Mouse (Mus musculus) kidney, embryonic 14.5 days (tissue): ENCODE data around the gene Tomm7. TPM values are rescaled to one million over a fixed set of nuclear protein-coding genes. Genes with fewer than 3 reads are reported as not detected.
A peak's percentile ranks its signal among the peaks of the same experiment; 100 is the strongest.
"Not testable (repeated sequence)": the region's sequence is repeated elsewhere in the genome, so short reads cannot be mapped to it uniquely, and the experiment has no call there.

Source experiments
- ATAC-seq: fragments of 200-750 bp; cut with Nextera tagmentation; 2 replicates; pipeline ENCODE4 v1.8.0; 2017; ENCODE audit warnings: moderate number of reproducible peaks, mild to moderate bottlenecking, moderate TSS enrichment, moderate library complexity; ENCODE audit not compliant: low FRiP score, low TSS enrichment
- H3K27ac ChIP-seq: fragments of 300-500 bp; sonication (generic); 2 replicates; pipeline ENCODE4 v1.5.1; 2014; ENCODE audit warnings: low read depth, mild to moderate bottlenecking, low read length, moderate library complexity, mixed read lengths
- H3K27me3 ChIP-seq: fragments of 300-500 bp; sonication (generic); 2 replicates; pipeline ENCODE4 v1.6.1; 2014; ENCODE audit warnings: mild to moderate bottlenecking, low read length; ENCODE audit not compliant: control insufficient read depth, insufficient read depth
- H3K36me3 ChIP-seq: fragments of 300-500 bp; sonication (generic); 2 replicates; pipeline ENCODE4 v1.6.1; 2014; ENCODE audit warnings: low read length, mixed read lengths; ENCODE audit not compliant: control insufficient read depth, insufficient read depth
- H3K4me1 ChIP-seq: fragments of 300-500 bp; sonication (generic); 2 replicates; pipeline ENCODE4 v1.6.1; 2014; ENCODE audit warnings: low read length, mixed read lengths; ENCODE audit not compliant: control insufficient read depth, insufficient read depth
- H3K4me2 ChIP-seq: fragments of 300-500 bp; sonication (generic); replicated peaks from 2 replicates; pipeline ENCODE4 v1.6.1; 2014; ENCODE audit warnings: low read depth, mild to moderate bottlenecking, low read length
- H3K4me3 ChIP-seq: fragments of 300-500 bp; sonication (generic); 2 replicates; pipeline ENCODE4 v1.5.1; 2014; ENCODE audit warnings: mild to moderate bottlenecking, low read length
- H3K9ac ChIP-seq: fragments of 300-500 bp; sonication (generic); 2 replicates; pipeline ENCODE4 v1.6.1; 2014; ENCODE audit warnings: low read depth, mild to moderate bottlenecking, low read length, moderate library complexity
- H3K9me3 ChIP-seq: fragments of 300-500 bp; sonication (generic); 2 replicates; pipeline ENCODE4 v1.6.1; 2016; ENCODE audit warnings: low read length; ENCODE audit not compliant: control insufficient read depth
- WGBS: fragments of 180-500 bp; shearing (Covaris S2); extraction: QIAGEN DNeasy Blood & Tissue Kit; methylation state at CpG from one replicate; pipeline ENCODE4 v1.1.7; 2014; 5-methylcytosine and 5-hydroxymethylcytosine counted together
- polyA plus RNA-seq: library from polyadenylated mRNA; unstranded; fragments of >200 nt; fragmentation: Nextera tagmentation; extraction: Ambion mirVana; gene quantifications from 2 replicates; pipeline ENCODE4 v1.2.1, GENCODE M21; 2014

Tomm7 gene
- polyA plus RNA-seq, 1 experiment from 2014 or later, result 124 TPM

DNA sequence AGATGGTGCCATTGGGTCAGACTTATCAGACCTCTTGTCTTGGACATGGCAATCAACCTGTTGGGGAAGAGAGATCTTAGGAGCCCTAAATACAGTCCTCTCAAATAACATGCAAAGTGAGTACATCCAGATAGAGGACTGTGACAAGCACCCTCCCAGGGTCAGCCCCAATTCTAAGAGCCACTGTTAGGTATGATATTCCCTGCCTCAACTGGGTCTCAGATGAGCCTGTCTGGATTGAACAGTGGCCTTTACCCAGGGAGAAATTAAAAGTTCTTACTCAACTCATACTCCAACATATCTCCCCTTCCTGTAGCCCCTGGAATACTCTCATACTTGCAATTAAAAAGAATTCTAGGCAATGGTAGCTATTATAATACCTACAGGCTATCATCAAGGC, 13.2 kb upstream of the Tomm7 start:
- Histone ChIP-seq H3K4me1 (peaks cover under 1% of the 10 kb centered on the region; the same call in 1 of the 2 replicates), H3K9ac (no peak overlapping the region), H3K27me3 (no peaks in the 10 kb centered on the region), H3K4me3 (no peak overlapping the region), H3K9me3 (no peaks in the 10 kb centered on the region), H3K36me3 (peaks cover 59% of the 10 kb centered on the region), H3K27ac (no peak overlapping the region), H3K4me2 (no peak overlapping the region)
- ATAC-seq, result no peak

DNA sequence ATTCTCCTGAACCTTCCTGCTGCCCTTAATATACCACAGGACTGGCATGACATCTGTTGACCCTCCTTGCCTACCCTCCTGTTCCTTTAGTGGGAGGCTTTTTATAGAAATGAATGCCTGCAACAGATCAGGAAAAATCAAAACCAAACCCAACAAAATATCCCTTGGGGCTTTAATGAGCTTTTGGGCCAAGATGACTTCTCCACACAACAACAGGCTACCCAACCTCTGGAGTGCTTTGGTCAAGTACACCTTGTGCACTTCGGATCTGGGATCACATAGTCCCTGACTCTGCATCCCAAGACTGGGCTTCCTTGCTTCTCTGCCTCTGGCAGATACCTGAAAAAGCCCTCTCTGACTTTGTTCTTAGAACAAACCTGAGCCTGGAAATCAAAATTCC, 12.2 kb upstream of the Tomm7 start:
- no peak for ATAC-seq

DNA sequence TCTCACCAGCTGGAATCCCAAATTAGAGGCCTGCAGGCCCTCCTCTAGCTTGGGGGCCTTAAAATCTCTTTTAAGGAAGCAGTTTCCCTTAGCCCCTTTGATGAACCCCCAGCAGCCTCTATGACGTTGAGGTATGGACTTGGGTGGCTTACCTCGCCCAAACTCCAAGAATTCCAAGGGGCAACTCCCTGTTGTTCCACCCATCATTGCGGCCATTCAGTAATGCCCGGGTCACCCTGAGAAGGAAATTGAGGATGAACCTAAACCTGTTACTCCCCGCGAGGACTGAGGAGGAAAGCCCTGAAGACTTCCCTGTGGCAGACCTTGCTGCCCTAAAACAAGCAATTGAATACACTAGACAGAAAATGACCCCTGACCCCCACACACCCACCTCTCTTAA, 11.5 kb upstream of the Tomm7 start:
- H3K27me3 ChIP-seq, result no peaks in the 10 kb centered on the region
- H3K9ac ChIP-seq, result no peak overlapping the region
- no peak for ATAC-seq
- H3K4me1 ChIP-seq, result peaks cover 5% of the 10 kb centered on the region; the same call in 1 of the 2 replicates
- no peak overlapping the region for H3K27ac ChIP-seq
- no peak overlapping the region for H3K4me2 ChIP-seq
- WGBS, result 89% methylated on average over 6 of the region's 6 CpGs
- no peak overlapping the region for H3K4me3 ChIP-seq
- H3K36me3 ChIP-seq, result peaks cover 59% of the 10 kb centered on the region
- no peaks in the 10 kb centered on the region for H3K9me3 ChIP-seq

More for the DNA sequence above, 12.2 kb upstream of the Tomm7 start:
- 90% methylated on average over 1 of the region's 1 CpGs for WGBS
- Histone ChIP-seq H3K27ac (no peak overlapping the region), H3K4me2 (no peak overlapping the region), H3K9me3 (no peaks in the 10 kb centered on the region), H3K36me3 (peaks cover 59% of the 10 kb centered on the region), H3K4me1 (peaks cover 5% of the 10 kb centered on the region; the same call in 1 of the 2 replicates), H3K9ac (no peak overlapping the region), H3K27me3 (no peaks in the 10 kb centered on the region), H3K4me3 (no peak overlapping the region)

DNA sequence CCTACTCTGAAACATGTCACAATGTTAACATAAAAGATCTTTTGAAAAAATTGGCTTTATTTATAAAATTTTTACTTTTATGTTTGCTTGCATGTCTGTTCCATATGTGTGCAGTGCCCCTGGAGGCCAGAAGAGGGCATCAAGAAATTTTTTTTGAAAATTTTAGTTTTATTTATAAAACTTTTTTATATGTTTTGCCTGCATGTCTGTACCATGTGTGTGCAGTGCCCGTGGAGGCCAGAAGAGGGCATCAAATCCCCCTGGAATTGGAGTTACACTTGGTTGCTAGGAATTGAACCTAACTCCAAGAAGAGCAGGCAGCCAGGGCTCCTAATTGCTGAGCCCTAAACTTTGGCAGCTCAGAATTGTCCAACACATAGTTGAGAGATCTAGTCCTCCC, 9.0 kb upstream of the Tomm7 start:
- H3K4me1 ChIP-seq, H3K9me3 ChIP-seq, H3K27ac ChIP-seq, ATAC-seq, H3K4me3 ChIP-seq, H3K27me3 ChIP-seq, H3K9ac ChIP-seq, H3K4me2 ChIP-seq: not testable (repeated sequence)
- WGBS, result 83% methylated on average over 1 of the region's 1 CpGs
- peaks cover 53% of the 10 kb centered on the region for H3K36me3 ChIP-seq

DNA sequence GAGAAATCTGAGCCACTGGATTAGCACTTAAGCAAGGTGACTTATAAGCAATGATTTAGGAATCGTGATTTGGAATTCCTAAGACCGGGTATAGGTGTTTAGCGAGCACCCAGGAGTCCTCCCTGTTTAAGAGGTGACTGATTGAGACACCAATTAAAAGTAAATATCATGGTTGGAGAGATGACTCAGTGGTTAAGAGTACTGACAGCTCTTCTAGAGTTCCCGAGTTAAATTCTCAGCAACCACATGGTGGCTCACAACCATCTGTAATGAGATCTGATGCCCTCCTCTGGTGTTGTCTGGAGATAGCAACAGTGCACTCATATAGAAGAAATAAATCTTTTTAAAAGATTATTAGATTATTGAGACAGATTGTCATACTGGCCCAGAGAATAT, 7.2 kb upstream of the Tomm7 start:
- H3K27ac ChIP-seq, H3K9me3 ChIP-seq, H3K27me3 ChIP-seq, H3K4me1 ChIP-seq, ATAC-seq: not testable (repeated sequence)
- Histone ChIP-seq H3K4me3 (peak overlapping the region; percentile 88), H3K36me3 (peaks cover 37% of the 10 kb centered on the region), H3K4me2 (peak overlapping the region; percentile 72), H3K9ac (peak overlapping the region; percentile 86)
- 12% methylated on average over 4 of the region's 4 CpGs for WGBS

DNA sequence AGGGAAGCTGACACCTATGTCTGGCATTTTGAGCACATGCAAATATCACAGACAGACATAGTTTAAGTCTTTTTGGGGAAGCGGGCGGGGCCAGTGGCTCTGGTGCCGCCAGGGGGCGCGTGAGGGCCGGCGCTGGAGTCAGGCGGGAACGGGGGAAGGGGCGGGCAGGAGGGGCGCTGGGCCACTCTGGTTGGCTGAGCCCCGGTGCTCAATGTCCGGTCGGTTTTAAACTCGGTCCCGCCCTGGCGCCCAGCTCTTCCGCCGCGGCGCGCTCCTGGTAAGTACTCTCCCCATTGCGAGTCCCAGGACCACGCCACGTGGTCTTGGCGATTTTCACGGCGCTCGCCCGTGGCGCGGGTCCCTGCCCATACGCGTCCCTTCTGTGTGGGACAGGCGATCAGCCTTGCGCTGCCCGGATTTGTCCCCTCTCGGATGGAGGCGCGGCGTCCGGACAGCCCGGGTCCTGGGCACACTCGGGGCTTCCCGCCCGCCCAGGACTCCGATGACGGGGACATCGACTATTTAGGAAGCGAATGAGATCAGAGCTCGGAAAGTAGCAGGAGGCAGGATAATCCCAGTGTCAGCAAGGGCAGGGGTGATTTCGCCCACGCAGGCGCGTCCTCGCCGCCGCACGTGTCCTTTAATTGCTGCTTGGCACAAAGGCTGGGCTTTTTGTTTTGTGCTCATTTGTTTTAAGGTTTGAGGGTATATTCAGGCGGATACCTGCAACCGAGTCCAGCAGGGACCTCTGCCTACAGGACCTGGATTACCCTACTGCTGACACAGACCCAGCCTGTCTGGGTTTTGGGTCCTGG, 6.6 kb upstream of the Tomm7 start:
- Histone ChIP-seq H3K27me3 (no peaks in the 10 kb centered on the region), H3K36me3 (peaks cover 32% of the 10 kb centered on the region), H3K27ac (peak overlapping the region; percentile 51; the same call in 1 of the 2 replicates), H3K9ac (peak overlapping the region; percentile 86), H3K4me3 (peak overlapping the region; percentile 88), H3K9me3 (no peaks in the 10 kb centered on the region), H3K4me1 (peaks cover 5% of the 10 kb centered on the region; the same call in 1 of the 2 replicates), H3K4me2 (peak overlapping the region; percentile 72)
- peak; percentile 98 for ATAC-seq
- 1% methylated on average over 46 of the region's 61 CpGs for WGBS

DNA sequence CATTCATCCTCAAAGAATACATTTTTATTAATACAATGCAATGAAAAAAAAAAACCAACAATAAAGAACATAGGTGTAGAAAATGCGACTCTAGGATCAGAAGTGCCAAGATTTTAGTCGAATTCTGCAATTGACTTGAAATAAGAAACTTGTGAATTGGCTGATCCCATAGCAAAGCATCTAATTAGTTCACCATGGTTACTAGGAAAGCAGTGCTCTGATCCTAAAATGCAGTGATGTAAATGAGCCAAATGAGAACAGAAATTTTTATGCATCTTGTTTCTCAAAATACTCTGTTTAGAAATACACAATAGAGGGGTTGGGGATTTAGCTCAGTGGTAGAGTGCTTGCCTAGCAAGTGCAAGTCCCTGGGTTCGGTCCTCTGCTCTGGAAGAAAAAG, 1.2 kb upstream of the Tomm7 start:
- peaks cover 5% of the 10 kb centered on the region; the same call in 1 of the 2 replicates for H3K36me3 ChIP-seq
- no peak for ATAC-seq
- WGBS, result 92% methylated on average over 3 of the region's 3 CpGs
- peaks cover 11% of the 10 kb centered on the region; the same call in 1 of the 2 replicates for H3K4me1 ChIP-seq
- no peak overlapping the region; the same call in 1 of the 2 replicates for H3K4me2 ChIP-seq
- no peaks in the 10 kb centered on the region for H3K9me3 ChIP-seq
- no peak overlapping the region for H3K9ac ChIP-seq
- H3K27me3 ChIP-seq, result no peaks in the 10 kb centered on the region
- no peak overlapping the region for H3K4me3 ChIP-seq
- H3K27ac ChIP-seq, result no peak overlapping the region; the same call in 1 of the 2 replicates

DNA sequence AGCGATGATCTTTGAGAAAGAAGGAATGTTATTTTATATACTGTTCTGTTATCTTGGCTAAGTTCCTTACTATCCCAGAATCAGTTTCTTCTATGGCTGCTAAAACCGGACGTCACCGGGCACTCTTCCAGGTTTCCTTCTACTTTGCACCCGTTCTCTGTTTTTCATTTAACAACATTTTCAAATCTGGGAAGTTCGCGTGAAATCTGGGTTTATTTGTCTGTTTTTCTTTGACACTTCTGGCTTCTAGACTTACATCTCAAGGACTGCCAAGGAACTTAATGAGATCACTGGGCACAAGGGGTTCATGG, 525 bp upstream of the Tomm7 start:
- Histone ChIP-seq H3K4me1 (peaks cover 11% of the 10 kb centered on the region; the same call in 1 of the 2 replicates), H3K4me3 (peak overlapping the region; percentile 57), H3K36me3 (peaks cover 8% of the 10 kb centered on the region; the same call in 1 of the 2 replicates), H3K9me3 (no peaks in the 10 kb centered on the region), H3K27me3 (no peaks in the 10 kb centered on the region), H3K27ac (peak overlapping the region; percentile 83), H3K4me2 (peak overlapping the region; percentile 40), H3K9ac (peak overlapping the region; percentile 72; the same call in 1 of the 2 replicates)
- WGBS, result 21% methylated on average over 7 of the region's 7 CpGs
- peak; percentile 19 for ATAC-seq

DNA sequence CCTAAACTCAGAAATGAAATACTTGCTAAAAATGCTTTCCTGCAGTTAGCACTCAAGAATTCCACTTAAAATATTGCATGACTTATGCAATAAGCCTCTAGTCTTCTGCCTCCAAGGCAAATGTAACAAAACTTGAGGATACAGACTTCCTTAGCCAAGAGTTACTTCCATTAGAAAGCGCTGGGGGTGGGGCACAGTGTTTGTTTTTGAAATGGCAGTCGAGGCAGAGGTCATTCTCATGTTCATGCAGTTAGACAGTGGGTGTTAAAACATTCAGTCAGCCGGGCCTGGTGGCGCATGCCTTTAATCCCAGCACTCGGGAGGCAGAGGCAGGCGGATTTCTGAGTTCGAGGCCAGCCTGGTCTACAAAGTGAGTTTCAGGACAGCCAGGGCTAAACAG, 5.8 kb downstream of the Tomm7 start:
- Histone ChIP-seq H3K4me1 (peaks cover 11% of the 10 kb centered on the region; the same call in 1 of the 2 replicates), H3K27ac (no peak overlapping the region), H3K4me3 (no peak overlapping the region), H3K4me2 (no peak overlapping the region), H3K27me3 (no peaks in the 10 kb centered on the region), H3K9me3 (no peaks in the 10 kb centered on the region), H3K36me3 (peaks cover 16% of the 10 kb centered on the region; the same call in 1 of the 2 replicates), H3K9ac (no peak overlapping the region)
- no peak for ATAC-seq
- WGBS, result 87% methylated on average over 7 of the region's 7 CpGs
